Mouse (Mus musculus) midbrain, embryonic 16.5 days (tissue): Measurements from ENCODE around the gene Gpn2. TPM values are rescaled to one million over a fixed set of nuclear protein-coding genes. Genes with fewer than 3 reads are reported as not detected.
A peak's percentile ranks its signal among the peaks of the same experiment; 100 is the strongest.

ENCODE experiments used
- ATAC-seq: fragments of 200-750 bp; cut with Nextera tagmentation; 2 replicates; pipeline ENCODE4 v1.8.0; 2017; ENCODE audit warnings: moderate TSS enrichment
- H3K27ac ChIP-seq: fragments of 300-500 bp; sonication (generic); 2 replicates; pipeline ENCODE4 v1.5.1; 2014; ENCODE audit warnings: mild to moderate bottlenecking, low read length, mixed read lengths
- H3K27me3 ChIP-seq: fragments of 300-500 bp; sonication (generic); 2 replicates; pipeline ENCODE4 v1.6.1; 2014; ENCODE audit warnings: low read depth, low read length, mixed read lengths; ENCODE audit not compliant: control insufficient read depth, insufficient read depth
- H3K36me3 ChIP-seq: fragments of 300-500 bp; sonication (generic); 2 replicates; pipeline ENCODE4 v1.6.1; 2014; ENCODE audit warnings: mild to moderate bottlenecking, low read length, moderate library complexity, mixed read lengths; ENCODE audit not compliant: control insufficient read depth, insufficient read depth
- H3K4me1 ChIP-seq: fragments of 300-500 bp; sonication (generic); 2 replicates; pipeline ENCODE4 v1.6.1; 2014; ENCODE audit warnings: mild to moderate bottlenecking, low read length, mixed read lengths; ENCODE audit not compliant: control insufficient read depth, insufficient read depth
- H3K4me2 ChIP-seq: fragments of 300-500 bp; sonication (generic); 2 replicates; pipeline ENCODE4 v1.6.1; 2014; ENCODE audit warnings: mild to moderate bottlenecking, low read length, mixed read lengths
- H3K4me3 ChIP-seq: fragments of 300-500 bp; sonication (generic); 2 replicates; pipeline ENCODE4 v1.5.1; 2014; ENCODE audit warnings: low read depth, mild to moderate bottlenecking, low read length, moderate library complexity, mixed read lengths
- H3K9ac ChIP-seq: fragments of 300-500 bp; sonication (generic); 2 replicates; pipeline ENCODE4 v1.6.1; 2014; ENCODE audit warnings: low read depth, low read length, mixed read lengths
- H3K9me3 ChIP-seq: fragments of 300-500 bp; sonication (generic); replicated peaks from 2 replicates; pipeline ENCODE4 v1.6.1; 2014; ENCODE audit warnings: mild to moderate bottlenecking, low read length, mixed read lengths; ENCODE audit not compliant: control insufficient read depth, poor library complexity, severe bottlenecking
- WGBS: fragments of 180-500 bp; shearing (Covaris S2); extraction: QIAGEN DNeasy Blood & Tissue Kit; methylation state at CpG from one replicate; pipeline ENCODE4 v1.1.7; 2014; 5-methylcytosine and 5-hydroxymethylcytosine counted together
- polyA plus RNA-seq: library from polyadenylated mRNA; unstranded; fragments of >200 nt; fragmentation: Nextera tagmentation; extraction: Ambion mirVana; gene quantifications from 2 replicates; pipeline ENCODE4 v1.2.1, GENCODE M21; 2015

Gene Gpn2
- polyA plus RNA-seq = 16.1 and 17.0 TPM in 2 replicates

GRCm38 (mm10) chr4:133584059-133584951 lies at the start of gene Gpn2:
Gene Gpn2, plus strand, starts transcription at chr4:133584362.
- H3K4me3 ChIP-seq = peak within 1 kb of the TSS; percentile 97
- peak; percentile 93 for ATAC-seq
- peak within 1 kb of the TSS; percentile 89 for H3K9ac ChIP-seq
- peak within 1 kb of the TSS; percentile 87 for H3K27ac ChIP-seq
- peaks cover 11% of the 10 kb centered on the region for H3K4me1 ChIP-seq
- H3K4me2 ChIP-seq = peak within 1 kb of the TSS; percentile 100
- no peaks in the 10 kb centered on the region for H3K27me3 ChIP-seq
- no peaks in the 10 kb centered on the region for H3K9me3 ChIP-seq
- peaks cover 27% of the 10 kb centered on the region for H3K36me3 ChIP-seq
- 2% methylated on average over 65 of the region's 65 CpGs for WGBS

DNA sequence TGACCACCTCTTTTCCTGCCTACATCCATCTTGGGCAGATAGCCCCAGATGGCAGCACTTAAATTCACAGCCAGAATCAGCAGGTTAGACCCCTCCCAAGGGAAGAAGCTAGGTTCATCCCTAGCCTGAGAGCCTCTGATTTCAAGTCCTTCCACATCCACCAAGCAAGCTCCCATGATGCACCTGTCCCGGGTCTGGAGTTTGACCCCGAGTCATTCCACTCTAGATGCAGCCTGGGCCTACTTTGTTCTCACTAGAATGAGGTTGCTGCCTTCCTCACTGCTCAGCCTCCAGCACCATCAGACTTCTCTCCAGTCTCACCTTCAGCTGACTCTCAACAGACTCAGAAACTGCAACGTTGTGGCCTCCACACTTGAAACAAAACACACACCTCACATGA lies 48.1 kb upstream of the Gpn2 start:
- H3K4me2 ChIP-seq = no peak overlapping the region
- ATAC-seq = no peak
- no peaks in the 10 kb centered on the region for H3K9me3 ChIP-seq
- WGBS = 86% methylated on average over 3 of the region's 3 CpGs
- H3K4me3 ChIP-seq = no peak overlapping the region
- H3K9ac ChIP-seq = no peak overlapping the region
- no peak overlapping the region for H3K27ac ChIP-seq
- no peaks in the 10 kb centered on the region for H3K27me3 ChIP-seq
- H3K4me1 ChIP-seq = no peaks in the 10 kb centered on the region; the same call in 1 of the 2 replicates
- peaks cover 39% of the 10 kb centered on the region for H3K36me3 ChIP-seq

DNA sequence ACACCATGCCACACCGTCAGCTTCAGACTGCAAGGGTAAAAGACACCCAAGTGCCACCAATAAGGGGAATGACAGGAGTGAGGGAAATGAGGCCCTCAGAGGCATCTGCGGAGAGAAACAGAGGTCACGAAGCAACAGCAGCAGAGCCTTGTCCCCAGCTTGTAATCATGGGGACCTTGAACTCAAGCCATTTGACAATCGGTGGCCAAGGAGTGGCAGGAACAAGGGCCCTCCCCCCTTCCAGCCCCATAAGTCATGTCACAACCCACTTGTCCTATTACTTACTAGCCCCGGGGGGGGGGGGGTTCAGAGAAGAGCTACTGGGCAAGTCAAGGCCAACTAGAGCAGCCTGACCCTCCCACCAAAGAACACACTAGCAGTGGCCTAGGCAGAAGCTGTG lies 47.5 kb upstream of the Gpn2 start:
- Histone ChIP-seq H3K4me2 (no peak overlapping the region), H3K9ac (no peak overlapping the region), H3K36me3 (peaks cover 35% of the 10 kb centered on the region), H3K27me3 (no peaks in the 10 kb centered on the region), H3K4me3 (no peak overlapping the region), H3K9me3 (no peaks in the 10 kb centered on the region), H3K27ac (no peak overlapping the region), H3K4me1 (no peaks in the 10 kb centered on the region; the same call in 1 of the 2 replicates)
- ATAC-seq = no peak
- 89% methylated on average over 5 of the region's 5 CpGs for WGBS

DNA sequence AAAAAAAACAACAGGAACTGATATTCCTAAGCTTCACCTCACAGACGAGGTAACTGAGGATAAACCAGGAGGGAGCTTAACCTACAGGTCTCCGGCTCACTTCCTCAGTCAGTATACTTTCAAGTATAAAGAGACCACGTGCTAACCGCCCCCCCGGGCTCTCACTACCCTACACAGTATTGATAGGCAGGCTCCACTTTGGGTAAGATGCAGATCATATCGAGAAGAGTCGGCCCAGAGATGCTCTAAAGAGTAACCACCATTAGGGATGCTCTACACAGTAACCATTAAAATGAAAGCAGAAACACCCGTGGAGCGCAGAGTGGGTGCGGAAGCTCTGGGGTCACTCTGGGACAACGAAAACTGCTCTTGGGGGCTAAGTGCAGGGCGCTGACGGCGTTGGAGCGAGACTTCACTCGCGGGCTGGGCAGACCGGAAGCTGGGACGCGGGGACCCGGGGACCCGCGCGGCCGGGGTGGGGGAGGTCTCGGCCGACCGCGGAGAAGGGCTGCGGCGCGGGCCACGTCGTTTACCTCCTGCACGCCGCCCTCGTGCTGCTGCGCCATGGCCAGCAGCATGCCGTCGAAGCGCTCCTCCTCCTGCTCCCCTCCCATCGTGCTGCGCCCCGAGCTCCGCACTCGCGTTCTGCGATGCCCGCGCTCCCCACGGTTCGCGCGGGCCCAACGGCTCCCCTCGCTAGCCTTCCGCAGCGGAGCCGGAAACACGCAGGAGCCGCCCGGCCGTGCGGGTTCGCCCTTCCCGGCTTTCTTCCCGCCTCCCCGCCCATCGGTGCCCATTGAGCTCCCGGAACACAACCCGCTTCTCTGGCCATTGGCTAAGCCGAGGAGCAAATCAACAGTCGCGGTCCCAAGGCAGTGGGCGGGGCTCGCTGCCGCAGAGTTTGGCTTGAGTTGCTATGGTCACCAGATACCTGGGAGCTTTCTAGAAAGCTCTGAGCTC lies 38.6 kb upstream of the Gpn2 start, which contains the start of gene Nudc:
Gene Nudc (minus strand): TSS at position 725 of the 960 bp plus-strand sequence.
- under 1% methylated on average over 64 of the region's 77 CpGs for WGBS
- Histone ChIP-seq H3K4me1 (peaks cover 18% of the 10 kb centered on the region), H3K9ac (peak within 1 kb of the TSS; percentile 83), H3K9me3 (no peaks in the 10 kb centered on the region), H3K4me3 (peak within 1 kb of the TSS; percentile 84), H3K27ac (peak within 1 kb of the TSS; percentile 77), H3K4me2 (peak within 1 kb of the TSS; percentile 83), H3K36me3 (peaks cover 8% of the 10 kb centered on the region; the same call in 1 of the 2 replicates), H3K27me3 (no peaks in the 10 kb centered on the region)
- peak; percentile 99 for ATAC-seq

DNA sequence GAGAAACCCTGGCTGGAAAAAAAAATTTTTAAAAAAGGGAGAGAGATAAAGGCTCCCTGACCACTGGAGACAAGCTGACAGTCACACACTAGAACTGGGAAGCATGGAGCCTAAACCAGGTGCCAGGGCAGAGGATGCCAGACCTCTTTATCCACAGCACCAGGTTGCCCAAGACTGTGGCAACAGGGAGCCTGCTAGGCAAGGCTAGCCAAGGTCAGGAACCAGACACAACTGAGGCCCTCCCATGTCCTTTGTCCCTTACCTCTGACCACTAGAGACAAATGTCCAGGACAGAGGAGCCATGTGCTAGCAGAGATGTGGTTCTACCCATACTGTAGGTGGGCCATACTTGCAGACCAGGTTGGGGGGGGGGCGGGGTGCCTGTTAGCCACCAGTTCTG lies 32.1 kb upstream of the Gpn2 start:
- no peaks in the 10 kb centered on the region for H3K36me3 ChIP-seq
- no peak for ATAC-seq

GRCm38 (mm10) chr4:133552768-133553447 lies 31.3 kb upstream of the Gpn2 start, which contains the start of gene Nr0b2:
Gene Nr0b2, plus strand, starts transcription at chr4:133553376.
- Histone ChIP-seq H3K4me2 (no peak within 1 kb of the TSS), H3K27ac (no peak within 1 kb of the TSS), H3K27me3 (0 out of 2 replicates have a peak, but pooled peaks cover 2% of the 10 kb centered on the region), H3K36me3 (no peaks in the 10 kb centered on the region), H3K4me1 (no peaks in the 10 kb centered on the region), H3K9me3 (no peaks in the 10 kb centered on the region), H3K4me3 (no peak within 1 kb of the TSS), H3K9ac (no peak within 1 kb of the TSS)
- ATAC-seq = no peak
- WGBS = 80% methylated on average over 10 of the region's 10 CpGs

More for the DNA sequence above, 32.1 kb upstream of the Gpn2 start:
- H3K27me3 ChIP-seq = 0 out of 2 replicates have a peak, but pooled peaks cover 2% of the 10 kb centered on the region
- no peak overlapping the region for H3K4me2 ChIP-seq
- H3K4me3 ChIP-seq = no peak overlapping the region
- H3K4me1 ChIP-seq = no peaks in the 10 kb centered on the region
- no peak overlapping the region for H3K9ac ChIP-seq
- WGBS = 78% methylated on average over 1 of the region's 1 CpGs
- H3K27ac ChIP-seq = no peak overlapping the region
- no peaks in the 10 kb centered on the region for H3K9me3 ChIP-seq

GRCm38 (mm10) chr4:133553448-133554330 lies 30.5 kb upstream of the Gpn2 start:
- H3K4me3 ChIP-seq = no peak overlapping the region
- H3K4me2 ChIP-seq = no peak overlapping the region
- H3K36me3 ChIP-seq = no peaks in the 10 kb centered on the region
- ATAC-seq = no peak
- no peak overlapping the region for H3K9ac ChIP-seq
- WGBS = 75% methylated on average over 19 of the region's 19 CpGs
- H3K9me3 ChIP-seq = no peaks in the 10 kb centered on the region
- H3K27me3 ChIP-seq = 0 out of 2 replicates have a peak, but pooled peaks cover 2% of the 10 kb centered on the region
- H3K27ac ChIP-seq = no peak overlapping the region
- no peaks in the 10 kb centered on the region for H3K4me1 ChIP-seq
